Mouse (Mus musculus): ENCODE results near the gene Dusp18.
A peak's percentile ranks its signal among the peaks of the same experiment; 100 is the strongest.

DNA sequence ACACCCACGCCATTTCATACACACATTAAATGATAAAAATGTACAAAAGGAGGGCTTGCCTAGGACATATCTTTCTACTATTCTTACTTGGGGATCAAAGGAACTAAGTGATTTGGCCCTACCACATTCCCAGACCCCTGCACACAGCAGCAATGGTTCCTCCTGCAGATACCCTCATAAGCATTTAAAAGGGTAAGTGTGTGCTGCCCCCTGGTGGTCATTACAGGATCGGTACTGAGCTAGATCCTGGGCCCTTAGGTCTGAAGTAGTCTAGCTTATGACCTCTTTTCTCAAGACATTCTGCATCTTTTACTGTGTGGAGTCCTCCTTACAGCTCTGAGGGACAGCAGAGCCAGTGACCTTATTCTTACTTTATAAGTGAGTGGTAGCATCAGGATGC, 15.2 kb upstream of the Dusp18 start:
- TF ChIP-seq MXI1 (IDR thresholded peaks at IDR 0.05; ENCODE audit: low read depth, low read length) (no peak), POLR2AphosphoS2 (IDR thresholded peaks at IDR 0.05; ENCODE audit: low read length) (no peak), KAT2A (conservative IDR thresholded peaks at IDR 0.05; ENCODE audit: low read depth, low read length) (no peak), CTCF (IDR thresholded peaks at IDR 0.05 in 2 of 3, conservative IDR thresholded peaks at IDR 0.05 in 1 of 3; ENCODE audit: control insufficient read depth in 1 of 3, insufficient read depth in 1 of 3, low read depth in 2 of 3, low read length in 3 of 3, poor library complexity in 1 of 3, severe bottlenecking in 1 of 3) (peak; percentile 88 to 94 (median 91)), POLR2A (IDR thresholded peaks at IDR 0.05; ENCODE audit: control insufficient read depth in 1 of 2, insufficient read depth in 1 of 2, low read depth in 1 of 2, low read length in 2 of 2, poor library complexity in 1 of 2) (no peak)

All from MEL (cell line).